Mouse (Mus musculus): ENCODE data around the gene Wdr92. TPM values are rescaled to one million over a fixed set of nuclear protein-coding genes. Genes with fewer than 3 reads are reported as not detected.

Gene Wdr92
- polyA plus RNA-seq, 2 experiments, result 6.2 to 12.1 TPM

DNA sequence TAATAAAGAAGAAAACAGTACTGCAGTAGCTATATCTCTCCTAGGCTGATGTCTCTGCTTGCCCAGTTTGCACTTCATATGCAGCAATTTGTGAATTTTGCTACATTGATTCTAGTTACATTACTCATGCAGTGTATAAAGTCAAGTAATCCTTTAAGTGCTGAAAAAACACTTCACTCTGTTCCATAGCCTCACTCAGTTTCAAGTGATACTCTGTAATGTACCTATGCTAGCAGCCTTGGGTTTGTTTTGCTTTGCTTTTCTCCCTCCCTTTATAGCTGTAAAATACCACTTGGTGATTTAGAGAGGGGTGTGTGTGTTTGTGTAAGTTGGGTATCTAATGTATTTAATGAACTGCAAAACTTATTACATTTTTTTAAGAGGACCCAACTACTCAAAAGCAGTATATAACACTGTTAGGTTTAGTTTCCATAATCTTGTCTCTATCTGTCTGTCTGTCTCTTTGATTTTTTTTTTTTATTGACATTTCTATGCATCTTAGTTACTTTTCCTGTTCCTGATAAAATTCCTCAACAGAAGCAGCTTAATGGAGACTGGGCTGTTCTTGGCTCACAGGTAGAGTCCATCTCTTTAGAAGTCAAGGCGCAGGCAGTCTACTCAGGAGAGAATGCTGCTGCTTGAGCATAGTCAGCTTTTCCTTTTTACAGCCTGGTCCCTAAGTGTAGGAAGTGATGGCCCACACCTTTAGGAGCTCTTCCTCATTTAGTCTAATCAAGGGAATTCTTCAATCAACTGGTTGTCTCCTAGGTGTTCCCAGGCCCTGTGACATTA is 10.8 kb upstream of the Wdr92 start:
- H3K4me2 ChIP-seq (ENCODE audit: low read depth), result no peak overlapping the region
- no peaks in the 10 kb centered on the region for H3K36me3 ChIP-seq (replicated peaks; ENCODE audit: control insufficient read depth, insufficient read depth, low read depth)
- 76% methylated on average over 1 of the region's 1 CpGs for WGBS (ENCODE audit: insufficient replicate concordance)
- DNase-seq (ENCODE audit: low read depth in 3 of 3, low spot score in 3 of 3) (no peak), ATAC-seq (ENCODE audit: insufficient read depth) (no peak)
- peaks cover 6 to 9% of the 10 kb centered on the region in 2 experiments; a peak in 3 of 4 replicates for H3K4me1 ChIP-seq (replicated peaks; ENCODE audit: control insufficient read depth in 2 of 2, insufficient read depth in 2 of 2, low read length in 1 of 2)
- no peak overlapping the region for H3K27ac ChIP-seq
- no peak overlapping the region for H3K4me3 ChIP-seq (ENCODE audit: insufficient read depth in 1 of 2, low read depth in 2 of 2, low read length in 2 of 2)
- H3K9me3 ChIP-seq (ENCODE audit: control insufficient read depth, low read length), result no peaks in the 10 kb centered on the region
- no peak overlapping the region for H3K9ac ChIP-seq (replicated peaks)
- H3K27me3 ChIP-seq (ENCODE audit: control insufficient read depth, insufficient read depth, low read length), result no peaks in the 10 kb centered on the region
- TF ChIP-seq EP300 (IDR thresholded peaks at IDR 0.05; ENCODE audit: low read depth) (no peak), CTCF (IDR thresholded peaks at IDR 0.05; ENCODE audit: low read depth) (no peak)

DNA sequence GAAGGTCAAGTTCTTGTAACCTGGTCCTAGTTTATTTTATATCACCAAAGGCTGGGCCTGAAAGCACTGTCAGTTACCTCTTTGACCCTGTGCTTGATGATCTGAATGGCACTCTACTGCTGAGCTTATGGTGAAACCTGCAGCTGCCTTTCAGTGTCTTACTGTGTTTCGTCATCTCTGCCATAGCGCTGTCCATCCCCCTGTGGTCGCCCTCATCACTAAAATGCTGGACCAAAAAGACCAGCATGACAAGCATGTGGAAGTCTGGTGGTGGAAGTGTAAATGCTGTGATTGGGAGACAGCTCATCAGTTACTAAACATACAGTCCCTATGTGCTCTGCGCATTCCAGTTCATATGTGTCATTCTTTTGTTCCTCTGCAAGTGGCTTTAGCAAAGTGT is 9.6 kb upstream of the Wdr92 start:
- H3K4me2 ChIP-seq (ENCODE audit: low read depth), result no peak overlapping the region
- H3K4me3 ChIP-seq (ENCODE audit: insufficient read depth in 1 of 2, low read depth in 2 of 2, low read length in 2 of 2), result no peak overlapping the region
- no peak overlapping the region for H3K9ac ChIP-seq (replicated peaks)
- WGBS (ENCODE audit: insufficient replicate concordance), result 72% methylated on average over 4 of the region's 4 CpGs
- TF ChIP-seq EP300 (IDR thresholded peaks at IDR 0.05; ENCODE audit: low read depth) (no peak), CTCF (IDR thresholded peaks at IDR 0.05; ENCODE audit: low read depth) (no peak)
- ATAC-seq (ENCODE audit: insufficient read depth) (no peak), DNase-seq (ENCODE audit: low read depth in 3 of 3, low spot score in 3 of 3) (no peak)
- H3K27me3 ChIP-seq (ENCODE audit: control insufficient read depth, insufficient read depth, low read length), result no peaks in the 10 kb centered on the region
- no peaks in the 10 kb centered on the region for H3K9me3 ChIP-seq (ENCODE audit: control insufficient read depth, low read length)
- H3K36me3 ChIP-seq (replicated peaks; ENCODE audit: control insufficient read depth, insufficient read depth, low read depth), result no peaks in the 10 kb centered on the region
- peaks cover 6 to 7% of the 10 kb centered on the region in 2 experiments; a peak in 3 of 4 replicates for H3K4me1 ChIP-seq (replicated peaks; ENCODE audit: control insufficient read depth in 2 of 2, insufficient read depth in 2 of 2, low read length in 1 of 2)
- H3K27ac ChIP-seq, result no peak overlapping the region

GRCm38 (mm10) chr11:17176638-17177037 is 5.3 kb upstream of the Wdr92 start:
- no peaks in the 10 kb centered on the region for H3K4me1 ChIP-seq (replicated peaks; ENCODE audit: control insufficient read depth in 2 of 2, insufficient read depth in 2 of 2, low read length in 1 of 2)
- H3K9me3 ChIP-seq (ENCODE audit: control insufficient read depth, low read length), result no peaks in the 10 kb centered on the region
- no peak for ATAC-seq (ENCODE audit: insufficient read depth)
- no peaks in the 10 kb centered on the region for H3K36me3 ChIP-seq (replicated peaks; ENCODE audit: control insufficient read depth, insufficient read depth, low read depth)
- H3K27ac ChIP-seq, result no peak overlapping the region
- no peak overlapping the region for H3K9ac ChIP-seq (replicated peaks)
- WGBS (ENCODE audit: insufficient replicate concordance), result 76% methylated on average over 1 of the region's 1 CpGs
- H3K27me3 ChIP-seq (ENCODE audit: control insufficient read depth, insufficient read depth, low read length), result no peaks in the 10 kb centered on the region
- TF ChIP-seq EP300 (IDR thresholded peaks at IDR 0.05; ENCODE audit: low read depth), result no peak
- TF ChIP-seq CTCF (IDR thresholded peaks at IDR 0.05; ENCODE audit: low read depth), result no peak
- DNase-seq (ENCODE audit: low read depth in 3 of 3, low spot score in 3 of 3), result no peak
- no peak overlapping the region for H3K4me2 ChIP-seq (ENCODE audit: low read depth)
- no peak overlapping the region for H3K4me3 ChIP-seq (ENCODE audit: insufficient read depth in 1 of 2, low read depth in 2 of 2, low read length in 2 of 2)

GRCm38 (mm10) chr11:17180753-17181152 is 1.2 kb upstream of the Wdr92 start:
- no peak overlapping the region for H3K27ac ChIP-seq
- H3K4me2 ChIP-seq (ENCODE audit: low read depth), result no peak overlapping the region
- 48% methylated on average over 3 of the region's 3 CpGs for WGBS (ENCODE audit: insufficient replicate concordance)
- no peaks in the 10 kb centered on the region for H3K27me3 ChIP-seq (ENCODE audit: control insufficient read depth, insufficient read depth, low read length)
- no peak for ATAC-seq (ENCODE audit: insufficient read depth)
- no peaks in the 10 kb centered on the region for H3K9me3 ChIP-seq (ENCODE audit: control insufficient read depth, low read length)
- H3K9ac ChIP-seq (replicated peaks), result no peak overlapping the region
- no peaks in the 10 kb centered on the region for H3K36me3 ChIP-seq (replicated peaks; ENCODE audit: control insufficient read depth, insufficient read depth, low read depth)
- no peak for TF ChIP-seq CTCF (IDR thresholded peaks at IDR 0.05; ENCODE audit: low read depth)
- no peak for TF ChIP-seq EP300 (IDR thresholded peaks at IDR 0.05; ENCODE audit: low read depth)
- no peak for DNase-seq (ENCODE audit: low read depth in 3 of 3, low spot score in 3 of 3)
- H3K4me3 ChIP-seq (ENCODE audit: insufficient read depth in 1 of 2, low read depth in 2 of 2, low read length in 2 of 2), result no peak overlapping the region
- no peaks in the 10 kb centered on the region for H3K4me1 ChIP-seq (replicated peaks; ENCODE audit: control insufficient read depth in 2 of 2, insufficient read depth in 2 of 2, low read length in 1 of 2)

DNA sequence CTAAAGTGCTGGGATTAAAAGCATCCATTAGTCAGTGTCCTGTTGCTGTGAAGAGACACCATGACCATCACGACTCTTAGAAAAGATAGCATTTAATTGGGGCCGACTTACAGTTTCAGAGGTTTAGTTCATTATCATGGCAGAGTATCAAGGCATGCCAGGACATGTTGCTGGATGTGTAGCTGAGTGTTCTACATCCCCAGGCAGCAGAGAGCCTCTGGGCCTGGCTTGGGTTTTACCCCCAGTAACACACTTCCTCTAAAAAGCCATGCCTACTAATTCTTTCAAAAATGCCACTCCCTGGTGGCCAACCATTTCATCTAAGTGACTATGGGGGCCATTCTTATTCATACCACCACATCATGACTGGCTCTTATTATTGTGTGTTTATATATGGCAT is 1.3 kb downstream of the Wdr92 start:
- WGBS (ENCODE audit: insufficient replicate concordance), result 61% methylated on average over 2 of the region's 2 CpGs
- DNase-seq (ENCODE audit: low read depth in 3 of 3, low spot score in 3 of 3) (no peak), ATAC-seq (ENCODE audit: insufficient read depth) (no peak)
- H3K9ac ChIP-seq (replicated peaks), result no peak overlapping the region
- no peaks in the 10 kb centered on the region for H3K27me3 ChIP-seq (ENCODE audit: control insufficient read depth, insufficient read depth, low read length)
- H3K4me1 ChIP-seq (replicated peaks; ENCODE audit: control insufficient read depth in 2 of 2, insufficient read depth in 2 of 2, low read length in 1 of 2), result no peaks in the 10 kb centered on the region
- H3K4me3 ChIP-seq (ENCODE audit: insufficient read depth in 1 of 2, low read depth in 2 of 2, low read length in 2 of 2), result no peak overlapping the region
- H3K36me3 ChIP-seq (replicated peaks; ENCODE audit: control insufficient read depth, insufficient read depth, low read depth), result no peaks in the 10 kb centered on the region
- H3K27ac ChIP-seq, result no peak overlapping the region
- no peaks in the 10 kb centered on the region for H3K9me3 ChIP-seq (ENCODE audit: control insufficient read depth, low read length)
- H3K4me2 ChIP-seq (ENCODE audit: low read depth), result no peak overlapping the region
- TF ChIP-seq CTCF (IDR thresholded peaks at IDR 0.05; ENCODE audit: low read depth) (no peak), EP300 (IDR thresholded peaks at IDR 0.05; ENCODE audit: low read depth) (no peak)
